Mouse (Mus musculus): ENCODE measurements around the gene Unc79. TPM values are rescaled to one million over a fixed set of nuclear protein-coding genes. Genes with fewer than 3 reads are reported as not detected.

Unc79 gene
- polyA plus RNA-seq, 1 experiment from 2014 or later, result 7.4 TPM

DNA sequence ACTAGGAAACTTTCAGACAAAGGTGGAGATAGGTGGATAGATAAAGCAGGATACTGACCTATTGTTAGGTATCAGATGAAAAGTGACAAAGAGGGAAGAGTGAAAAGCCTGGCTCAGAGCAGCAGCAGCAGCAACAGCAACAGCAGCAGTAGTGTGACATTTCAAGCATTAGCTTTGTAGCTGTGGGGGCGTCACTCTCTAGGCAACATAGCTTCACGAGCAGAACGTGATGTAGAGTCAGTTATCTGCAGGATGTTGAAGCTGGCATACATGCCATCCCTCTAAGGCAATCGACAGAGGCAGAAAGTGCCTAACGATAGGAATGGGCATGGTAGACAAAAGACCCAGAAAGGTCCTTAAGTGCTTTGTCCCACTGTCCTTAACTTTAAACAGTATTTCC, 173.3 kb downstream of the Unc79 start:
- Histone ChIP-seq H3K27ac (ENCODE audit: low read length) (no peak overlapping the region), H3K4me3 (ENCODE audit: low read depth, low read length) (no peak overlapping the region), H3K27me3 (ENCODE audit: control insufficient read depth, insufficient read depth, low read depth, low read length) (no peaks in the 10 kb centered on the region), H3K4me1 (ENCODE audit: control insufficient read depth, insufficient read depth, low read length) (no peaks in the 10 kb centered on the region), H3K36me3 (ENCODE audit: control insufficient read depth, insufficient read depth, low read length) (0 out of 2 replicates have a peak, but pooled peaks cover 3% of the 10 kb centered on the region), H3K4me2 (ENCODE audit: low read length) (no peak overlapping the region), H3K9ac (ENCODE audit: low read depth, low read length) (no peak overlapping the region), H3K9me3 (replicated peaks; ENCODE audit: control insufficient read depth, low read length, poor library complexity, severe bottlenecking) (no peaks in the 10 kb centered on the region)
- 83% methylated on average over 5 of the region's 5 CpGs for WGBS
- ATAC-seq, result no peak

DNA sequence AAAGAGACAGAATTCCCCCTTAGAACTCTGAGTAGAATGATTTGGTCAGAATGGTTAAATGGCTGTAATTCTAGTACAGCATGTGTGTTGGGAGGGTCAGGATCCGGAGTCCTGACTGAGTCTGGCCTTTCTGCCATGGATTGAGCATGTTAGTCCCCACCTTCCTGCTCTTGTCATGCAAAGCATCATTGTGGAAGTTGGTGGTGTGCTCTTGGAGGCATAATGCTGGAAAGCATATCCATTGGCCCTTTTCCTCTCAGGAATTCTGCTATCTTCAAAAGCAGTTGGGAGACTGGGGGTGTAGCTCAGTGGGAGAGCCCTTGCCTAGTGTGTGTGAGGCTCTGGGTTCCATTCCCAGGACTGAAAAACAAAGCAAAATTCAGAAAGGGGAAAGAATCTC, 175.2 kb downstream of the Unc79 start:
- 42% methylated on average over 1 of the region's 1 CpGs for whole genome bisulfite sequencing
- Histone ChIP-seq H3K4me3 (ENCODE audit: low read depth, low read length) (no peak overlapping the region), H3K4me1 (ENCODE audit: control insufficient read depth, insufficient read depth, low read length) (no peaks in the 10 kb centered on the region), H3K4me2 (ENCODE audit: low read length) (no peak overlapping the region), H3K9ac (ENCODE audit: low read depth, low read length) (no peak overlapping the region), H3K9me3 (replicated peaks; ENCODE audit: control insufficient read depth, low read length, poor library complexity, severe bottlenecking) (no peaks in the 10 kb centered on the region), H3K27ac (ENCODE audit: low read length) (no peak overlapping the region), H3K27me3 (ENCODE audit: control insufficient read depth, insufficient read depth, low read depth, low read length) (no peaks in the 10 kb centered on the region), H3K36me3 (ENCODE audit: control insufficient read depth, insufficient read depth, low read length) (peaks cover 8% of the 10 kb centered on the region; the same call in 1 of the 2 replicates)
- ATAC-seq, result no peak

DNA sequence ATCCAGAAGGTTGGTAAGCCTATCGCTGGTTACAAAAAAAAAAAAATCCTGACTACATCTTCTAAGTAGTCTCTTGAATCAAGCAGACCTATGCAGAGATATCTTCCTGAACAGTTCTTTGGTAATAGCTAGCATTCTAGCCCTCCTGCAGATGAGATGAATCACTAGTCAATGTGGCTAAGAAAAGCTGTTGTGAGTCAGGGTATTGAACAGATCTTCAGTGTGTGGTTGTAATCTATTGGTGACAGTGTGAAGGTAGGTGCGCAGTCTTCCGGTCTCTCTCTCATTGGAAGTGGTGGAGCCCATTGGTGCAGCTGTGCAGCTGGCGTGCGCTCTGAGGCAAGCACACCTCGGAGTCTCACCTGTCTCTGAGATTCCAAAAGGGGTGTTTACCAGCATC, 180.3 kb downstream of the Unc79 start:
- no peak for ATAC-seq
- WGBS, result 95% methylated on average over 6 of the region's 6 CpGs
- peaks cover 11% of the 10 kb centered on the region for H3K36me3 ChIP-seq (ENCODE audit: control insufficient read depth, insufficient read depth, low read length)

DNA sequence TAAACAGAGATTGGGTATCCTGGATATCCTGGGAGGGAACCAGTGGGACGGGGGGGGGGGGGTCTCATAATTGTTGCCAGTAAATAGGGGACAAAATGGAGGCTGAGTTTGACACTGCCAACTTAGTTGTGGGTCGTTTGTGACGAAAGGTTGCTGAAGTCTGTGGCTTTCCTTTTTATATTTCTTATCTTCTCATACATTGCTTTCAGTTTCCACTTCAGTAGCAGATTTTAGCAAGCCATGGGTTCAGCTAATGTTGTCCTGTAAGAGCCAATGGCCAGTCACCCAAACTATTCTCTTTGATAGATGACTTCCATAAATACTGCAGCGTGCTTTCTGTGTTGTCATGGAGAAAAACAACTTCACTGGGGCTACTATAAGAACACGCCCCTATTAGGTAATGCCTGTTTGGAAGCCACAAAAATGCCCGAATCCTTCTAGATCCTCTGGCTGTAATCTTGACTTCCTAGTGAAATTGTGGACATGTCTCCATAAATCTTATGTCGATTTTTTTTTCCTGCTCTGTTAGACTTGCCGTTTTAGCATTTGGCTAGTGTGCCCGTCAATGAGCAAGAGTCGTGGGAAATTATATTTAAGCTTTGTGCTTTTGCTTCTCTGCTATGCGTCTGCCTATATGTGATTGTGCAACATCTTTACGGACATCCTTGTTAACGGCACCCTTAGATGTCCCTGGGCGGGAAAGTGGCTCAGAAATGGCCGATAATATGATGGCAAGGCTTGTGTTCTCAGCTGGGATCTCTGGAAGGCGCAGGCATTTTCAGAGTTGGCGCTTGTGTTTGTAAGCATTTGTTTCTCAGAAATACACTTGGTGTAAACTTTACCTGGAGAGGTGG, 181.0 kb downstream of the Unc79 start:
- no peak overlapping the region for H3K4me3 ChIP-seq (ENCODE audit: low read depth, low read length)
- H3K9ac ChIP-seq (ENCODE audit: low read depth, low read length), result no peak overlapping the region
- WGBS, result 90% methylated on average over 17 of the region's 17 CpGs
- no peak for ATAC-seq
- no peaks in the 10 kb centered on the region for H3K27me3 ChIP-seq (ENCODE audit: control insufficient read depth, insufficient read depth, low read depth, low read length)
- H3K36me3 ChIP-seq (ENCODE audit: control insufficient read depth, insufficient read depth, low read length), result peaks cover 18% of the 10 kb centered on the region
- no peaks in the 10 kb centered on the region for H3K9me3 ChIP-seq (replicated peaks; ENCODE audit: control insufficient read depth, low read length, poor library complexity, severe bottlenecking)
- H3K4me2 ChIP-seq (ENCODE audit: low read length), result no peak overlapping the region
- no peaks in the 10 kb centered on the region for H3K4me1 ChIP-seq (ENCODE audit: control insufficient read depth, insufficient read depth, low read length)
- H3K27ac ChIP-seq (ENCODE audit: low read length), result no peak overlapping the region

More for the DNA sequence above, 180.3 kb downstream of the Unc79 start:
- Histone ChIP-seq H3K27ac (ENCODE audit: low read length) (no peak overlapping the region), H3K4me2 (ENCODE audit: low read length) (no peak overlapping the region), H3K9ac (ENCODE audit: low read depth, low read length) (no peak overlapping the region), H3K27me3 (ENCODE audit: control insufficient read depth, insufficient read depth, low read depth, low read length) (no peaks in the 10 kb centered on the region), H3K4me1 (ENCODE audit: control insufficient read depth, insufficient read depth, low read length) (no peaks in the 10 kb centered on the region), H3K4me3 (ENCODE audit: low read depth, low read length) (no peak overlapping the region), H3K9me3 (replicated peaks; ENCODE audit: control insufficient read depth, low read length, poor library complexity, severe bottlenecking) (no peaks in the 10 kb centered on the region)

DNA sequence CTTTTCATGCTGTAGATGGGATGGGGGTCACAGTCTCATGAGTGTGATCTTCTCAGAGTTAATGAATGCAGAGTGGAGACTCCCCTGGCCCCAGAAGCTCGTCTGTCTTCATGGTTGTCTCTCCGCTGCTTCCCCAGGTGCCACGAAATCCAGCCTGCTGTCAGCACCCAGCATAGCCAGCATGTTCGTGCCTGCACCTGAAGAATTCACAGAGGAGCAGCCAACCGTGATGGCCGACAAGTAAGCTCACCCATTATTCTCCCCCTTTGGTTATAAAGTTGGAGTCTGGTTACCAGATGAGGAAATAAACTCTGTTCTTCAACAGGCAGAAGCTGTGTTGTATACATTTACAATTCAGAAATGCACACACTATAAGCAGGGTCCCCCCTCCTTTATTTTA, 182.8 kb downstream of the Unc79 start:
- no peak overlapping the region for H3K4me3 ChIP-seq (ENCODE audit: low read depth, low read length)
- H3K27ac ChIP-seq (ENCODE audit: low read length), result no peak overlapping the region
- no peak overlapping the region for H3K9ac ChIP-seq (ENCODE audit: low read depth, low read length)
- H3K9me3 ChIP-seq (replicated peaks; ENCODE audit: control insufficient read depth, low read length, poor library complexity, severe bottlenecking), result no peaks in the 10 kb centered on the region
- H3K4me1 ChIP-seq (ENCODE audit: control insufficient read depth, insufficient read depth, low read length), result no peaks in the 10 kb centered on the region
- no peaks in the 10 kb centered on the region for H3K27me3 ChIP-seq (ENCODE audit: control insufficient read depth, insufficient read depth, low read depth, low read length)
- WGBS, result 55% methylated on average over 6 of the region's 6 CpGs
- peaks cover 29% of the 10 kb centered on the region for H3K36me3 ChIP-seq (ENCODE audit: control insufficient read depth, insufficient read depth, low read length)
- H3K4me2 ChIP-seq (ENCODE audit: low read length), result no peak overlapping the region
- no peak for ATAC-seq

DNA sequence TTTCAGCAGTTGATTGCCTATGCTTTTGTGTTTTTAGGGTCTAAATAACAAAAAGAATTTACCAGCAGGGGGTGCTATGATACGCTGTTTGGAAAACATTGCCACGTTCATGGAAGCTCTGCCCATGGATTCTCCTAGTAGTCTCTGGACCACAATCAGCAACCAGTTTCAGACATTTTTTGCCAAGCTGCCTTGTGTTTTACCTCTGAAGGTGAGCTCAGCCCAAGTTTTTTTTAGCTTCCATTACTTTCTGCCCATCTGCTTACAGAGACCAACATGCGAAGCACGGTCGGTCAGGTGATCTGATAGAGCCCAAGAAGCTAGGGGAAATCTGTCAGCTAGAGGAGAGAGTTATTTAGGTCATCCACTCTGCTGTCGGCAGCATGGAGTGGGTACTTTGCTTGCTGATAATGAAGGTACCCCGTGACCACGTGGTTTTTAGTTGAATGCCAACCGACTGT, 193.9 kb downstream of the Unc79 start:
- ATAC-seq, result peak; percentile 47; the same call in 1 of the 2 replicates
- Histone ChIP-seq H3K27me3 (ENCODE audit: control insufficient read depth, insufficient read depth, low read depth, low read length) (no peaks in the 10 kb centered on the region), H3K4me3 (ENCODE audit: low read depth, low read length) (no peak overlapping the region), H3K9me3 (replicated peaks; ENCODE audit: control insufficient read depth, low read length, poor library complexity, severe bottlenecking) (no peaks in the 10 kb centered on the region; the same call in 1 of the 2 replicates), H3K4me1 (ENCODE audit: control insufficient read depth, insufficient read depth, low read length) (0 out of 2 replicates have a peak, but pooled peaks cover 3% of the 10 kb centered on the region), H3K36me3 (ENCODE audit: control insufficient read depth, insufficient read depth, low read length) (peaks cover 11% of the 10 kb centered on the region), H3K4me2 (ENCODE audit: low read length) (no peak overlapping the region), H3K27ac (ENCODE audit: low read length) (no peak overlapping the region; the same call in 1 of the 2 replicates), H3K9ac (ENCODE audit: low read depth, low read length) (no peak overlapping the region)
- 56% methylated on average over 9 of the region's 9 CpGs for whole genome bisulfite sequencing

DNA sequence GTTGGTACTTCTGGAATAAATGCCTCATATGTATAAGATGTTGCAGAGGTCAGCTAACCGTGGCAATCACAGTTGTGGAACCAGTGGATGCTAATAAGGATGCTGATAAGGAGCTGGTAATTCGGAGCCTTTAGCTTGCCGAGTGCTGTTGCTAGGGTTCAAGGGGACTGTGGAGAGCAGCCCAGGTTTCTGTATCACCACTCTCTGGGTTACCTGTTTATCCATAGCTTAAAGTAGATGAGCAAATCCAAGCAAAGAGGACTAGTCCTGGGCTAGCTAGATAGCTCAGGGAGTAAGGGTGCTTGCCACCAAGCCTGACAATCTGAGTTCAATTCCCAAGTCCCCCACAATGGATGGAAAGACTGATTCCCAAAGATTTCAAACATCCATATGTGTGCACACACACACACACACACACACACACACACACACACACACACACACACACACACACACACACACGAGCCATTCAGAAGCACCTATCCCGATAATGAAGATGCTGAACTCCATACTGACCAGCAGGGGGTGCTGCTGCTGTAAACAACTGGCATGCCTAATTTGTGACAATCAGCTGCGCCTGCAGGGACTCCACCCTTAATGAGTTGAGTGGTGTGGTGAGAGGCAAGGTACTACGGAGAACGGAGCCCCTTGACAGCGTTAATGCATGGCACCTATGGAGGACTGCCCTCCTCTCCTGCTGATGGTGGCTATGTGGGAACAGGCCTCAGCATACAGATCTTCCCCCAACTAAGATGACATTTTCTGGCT, 195.3 kb downstream of the Unc79 start:
- Histone ChIP-seq H3K9me3 (replicated peaks; ENCODE audit: control insufficient read depth, low read length, poor library complexity, severe bottlenecking) (no peaks in the 10 kb centered on the region; the same call in 1 of the 2 replicates), H3K9ac (ENCODE audit: low read depth, low read length) (no peak overlapping the region), H3K27ac (ENCODE audit: low read length) (no peak overlapping the region), H3K36me3 (ENCODE audit: control insufficient read depth, insufficient read depth, low read length) (peaks cover 16% of the 10 kb centered on the region), H3K4me3 (ENCODE audit: low read depth, low read length) (no peak overlapping the region), H3K4me1 (ENCODE audit: control insufficient read depth, insufficient read depth, low read length) (0 out of 2 replicates have a peak, but pooled peaks cover 3% of the 10 kb centered on the region), H3K27me3 (ENCODE audit: control insufficient read depth, insufficient read depth, low read depth, low read length) (no peaks in the 10 kb centered on the region), H3K4me2 (ENCODE audit: low read length) (no peak overlapping the region)
- peak; percentile 64 for ATAC-seq
- 31% methylated on average over 9 of the region's 9 CpGs for WGBS

DNA sequence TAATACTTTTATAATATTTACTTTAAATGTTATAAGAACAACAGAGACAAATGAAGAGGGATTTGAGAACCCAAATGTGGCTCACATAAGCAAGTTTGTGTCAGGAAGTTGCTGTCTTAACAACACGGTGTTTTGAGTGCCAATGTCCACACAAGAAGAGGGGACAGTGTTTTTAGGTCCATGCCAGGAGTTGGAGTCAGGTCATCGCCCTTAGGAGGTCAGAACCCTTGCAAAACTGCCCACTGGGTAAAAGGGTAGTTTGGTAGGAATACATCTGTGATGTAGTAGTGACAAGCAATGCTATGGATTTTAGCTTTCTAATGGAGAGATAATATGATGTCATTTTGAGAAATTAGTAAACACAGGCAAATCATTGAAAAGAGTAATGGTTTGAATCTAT, 201.6 kb downstream of the Unc79 start:
- Histone ChIP-seq H3K9me3 (replicated peaks; ENCODE audit: control insufficient read depth, low read length, poor library complexity, severe bottlenecking) (no peaks in the 10 kb centered on the region; the same call in 1 of the 2 replicates), H3K36me3 (ENCODE audit: control insufficient read depth, insufficient read depth, low read length) (peaks cover 26% of the 10 kb centered on the region), H3K4me1 (ENCODE audit: control insufficient read depth, insufficient read depth, low read length) (no peaks in the 10 kb centered on the region), H3K4me2 (ENCODE audit: low read length) (no peak overlapping the region), H3K27ac (ENCODE audit: low read length) (no peak overlapping the region), H3K4me3 (ENCODE audit: low read depth, low read length) (no peak overlapping the region), H3K27me3 (ENCODE audit: control insufficient read depth, insufficient read depth, low read depth, low read length) (no peaks in the 10 kb centered on the region), H3K9ac (ENCODE audit: low read depth, low read length) (no peak overlapping the region)
- ATAC-seq, result no peak
- WGBS, result 76% methylated on average over 2 of the region's 2 CpGs
